Mouse (Mus musculus) layer of hippocampus, adult 8-10 months (tissue): Measurements from ENCODE around the gene Gm13279. TPM values are rescaled to one million over a fixed set of nuclear protein-coding genes. Genes with fewer than 3 reads are reported as not detected.
"Not testable (repeated sequence)": the region's sequence is repeated elsewhere in the genome, so short reads cannot be mapped to it uniquely, and the experiment has no call there.

Source experiments
- DNase-seq, 2 experiments: peaks; one replicate each; pipeline ENCODE4 v3.0.0; 2022; ENCODE audit warnings: low spot score in 2 of 2
- total RNA-seq, 4 experiments: library from RNA; stranded (reverse); gene quantifications; 2 replicates each; pipeline ENCODE4 v1.2.4; 2022

Gene Gm13279
- total RNA-seq: not detected

DNA sequence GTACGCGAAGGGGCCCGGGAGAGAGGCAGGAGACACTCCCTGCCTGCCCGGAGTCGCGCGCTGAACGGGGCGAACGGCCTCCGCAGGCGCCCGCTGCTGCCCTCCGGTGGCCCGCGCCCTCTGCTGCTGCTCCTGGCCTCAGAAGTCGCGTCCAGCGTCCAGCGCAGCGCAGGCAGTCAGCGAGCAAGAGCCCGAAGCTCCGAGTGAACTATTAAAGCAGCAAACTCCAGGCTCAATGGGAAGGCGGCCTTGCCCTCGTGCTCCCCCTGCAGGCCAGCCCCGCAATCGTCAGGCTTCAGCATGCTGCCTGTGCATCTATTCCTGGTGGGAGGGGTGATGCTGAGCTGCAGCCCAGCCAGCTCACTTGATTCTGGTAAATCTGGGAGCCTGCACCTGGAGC, at the start of gene Gm13279:
Gene Gm13279 (plus strand): TSS at position 301 of the 400 bp plus-strand sequence.
- not testable (repeated sequence) for DNase-seq

DNA sequence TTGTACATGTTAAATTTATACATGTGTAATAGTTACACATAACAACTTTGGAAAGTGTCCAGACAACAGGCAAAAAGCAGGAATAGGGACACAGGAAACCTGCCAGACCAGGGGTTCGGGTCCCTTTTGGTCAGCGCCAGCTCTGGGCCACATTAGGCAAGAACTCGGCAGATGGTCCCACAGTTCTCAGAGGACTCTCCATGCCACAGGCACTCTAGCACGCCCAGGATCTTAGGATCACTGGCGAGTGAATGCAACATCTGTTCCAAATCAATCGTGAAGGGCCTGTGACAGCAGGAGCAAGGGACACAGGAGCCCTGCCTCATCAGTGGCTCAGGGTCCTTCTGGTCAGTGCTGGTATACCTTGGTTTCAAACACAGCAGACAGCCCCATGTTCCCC, 47.3 kb upstream of the Gm13279 start:
- no peak for DNase-seq

- peak; percentile 72 to 82 for DNase-seq
Measured at GRCm38 (mm10) chr4:88754818-88755340, 42.3 kb upstream of the Gm13279 start, which contains the start of gene Gm13271. Gm13271 (plus strand) TSS chr4:88754868.

DNA sequence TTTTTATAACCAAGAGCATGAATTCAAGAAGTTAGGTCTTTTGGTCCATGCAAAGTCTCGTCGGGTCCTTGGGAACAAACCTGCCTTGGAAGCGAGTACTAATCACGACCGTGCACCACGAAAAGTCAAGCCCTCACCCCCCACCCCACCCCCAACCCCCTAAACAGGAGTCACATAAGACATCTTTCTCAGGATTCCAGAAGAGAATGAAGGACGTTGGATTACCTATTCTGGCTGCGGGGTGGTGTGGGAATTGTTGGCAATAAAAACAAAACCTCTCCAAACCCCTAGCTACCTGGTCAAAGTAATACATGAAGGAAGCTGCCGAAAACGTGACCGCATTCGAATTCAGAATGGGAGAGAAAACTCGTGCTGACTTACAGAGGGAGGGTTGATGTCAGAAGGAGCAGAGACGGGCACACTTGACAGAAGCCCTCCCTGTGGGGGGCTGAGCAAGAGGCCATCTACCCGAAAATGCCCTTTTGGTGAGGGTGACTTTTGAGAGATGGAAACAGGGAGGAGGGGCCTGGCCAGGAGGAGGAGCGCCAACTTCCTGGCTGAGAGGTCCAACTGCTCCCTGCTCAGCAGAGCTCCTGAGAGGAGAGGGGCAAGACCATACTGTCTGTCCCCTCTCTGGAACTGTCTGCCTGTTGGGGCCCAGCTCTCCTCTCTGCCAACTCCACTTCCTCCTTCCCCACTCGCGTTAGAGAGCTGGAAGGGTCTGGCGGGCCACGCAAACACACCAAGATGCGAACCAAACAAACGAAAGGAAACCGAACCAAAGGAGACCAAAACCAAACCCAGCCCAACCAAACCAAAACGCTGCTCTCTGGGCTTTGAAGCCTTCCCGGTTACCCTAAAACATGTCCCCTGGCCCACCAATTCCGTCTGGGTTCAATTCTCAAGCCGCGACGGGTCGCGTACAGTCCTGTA, 40.4 kb upstream of the Gm13279 start:
- not testable (repeated sequence) for DNase-seq

DNA sequence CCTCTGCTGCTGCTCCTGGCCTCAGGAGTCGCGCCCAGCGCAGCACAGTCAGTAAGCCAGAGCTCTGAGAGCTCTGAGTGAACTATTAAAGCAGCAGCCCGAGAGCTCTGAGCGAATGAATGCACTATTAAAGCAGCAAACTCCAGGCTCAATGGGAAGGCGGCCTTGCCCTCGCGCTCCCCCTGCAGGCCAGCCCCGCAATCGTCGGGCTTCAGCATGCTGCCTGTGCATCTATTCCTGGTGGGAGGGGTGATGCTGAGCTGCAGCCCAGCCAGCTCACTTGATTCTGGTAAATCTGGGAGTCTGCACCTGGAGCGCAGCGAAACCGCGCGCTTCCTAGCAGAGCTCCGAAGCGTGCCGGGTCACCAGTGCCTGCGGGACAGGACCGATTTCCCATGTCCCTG, 39.6 kb upstream of the Gm13279 start:
- peak; percentile 92 to 94 for DNase-seq

- peak in 1 of 2 experiments; percentile 17 for DNase-seq
Measured at GRCm38 (mm10) chr4:88758751-88759150, 38.4 kb upstream of the Gm13279 start.

- peak in 1 of 2 experiments; percentile 47 for DNase-seq
Measured at GRCm38 (mm10) chr4:88759610-88760268, 37.5 kb upstream of the Gm13279 start, which contains the start of gene Gm13283. Gm13283 (plus strand) TSS chr4:88760119.

DNA sequence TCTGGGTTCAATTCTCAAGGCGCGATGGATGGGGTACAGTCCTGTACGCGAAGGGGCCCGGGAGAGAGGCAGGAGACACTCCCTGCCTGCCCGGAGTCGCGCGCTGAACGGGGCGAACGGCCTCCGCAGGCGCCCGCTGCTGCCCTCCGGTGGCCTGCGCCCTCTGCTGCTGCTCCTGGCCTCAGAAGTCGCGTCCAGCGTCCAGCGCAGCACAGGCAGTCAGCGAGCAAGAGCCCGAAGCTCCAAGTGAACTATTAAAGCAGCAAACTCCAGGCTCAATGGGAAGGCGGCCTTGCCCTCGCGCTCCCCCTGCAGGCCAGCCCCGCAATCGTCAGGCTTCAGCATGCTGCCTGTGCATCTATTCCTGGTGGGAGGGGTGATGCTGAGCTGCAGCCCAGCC, 36.8 kb upstream of the Gm13279 start:
- DNase-seq: peak; percentile 41 to 50

DNA sequence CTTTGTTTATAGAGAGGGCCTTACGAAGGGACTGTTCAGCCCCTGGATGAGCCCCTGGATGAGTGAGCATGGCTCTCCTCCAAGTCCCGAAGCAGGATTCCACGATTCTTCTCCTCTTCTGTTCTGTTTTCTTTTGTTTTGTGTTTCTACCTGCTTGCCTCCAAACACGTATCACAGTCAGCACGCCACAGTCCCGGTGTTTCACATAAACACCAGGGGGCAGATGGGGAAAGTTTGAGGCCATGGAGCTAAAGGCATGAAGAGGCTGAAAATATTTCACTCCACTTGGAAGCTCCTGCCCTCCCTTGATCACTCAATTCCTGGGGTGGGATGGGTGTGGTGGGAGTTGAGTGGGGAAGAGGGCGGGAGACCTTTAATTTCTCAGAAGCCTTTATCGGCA, 35.4 kb upstream of the Gm13279 start:
- peak; percentile 70 to 78 for DNase-seq

DNA sequence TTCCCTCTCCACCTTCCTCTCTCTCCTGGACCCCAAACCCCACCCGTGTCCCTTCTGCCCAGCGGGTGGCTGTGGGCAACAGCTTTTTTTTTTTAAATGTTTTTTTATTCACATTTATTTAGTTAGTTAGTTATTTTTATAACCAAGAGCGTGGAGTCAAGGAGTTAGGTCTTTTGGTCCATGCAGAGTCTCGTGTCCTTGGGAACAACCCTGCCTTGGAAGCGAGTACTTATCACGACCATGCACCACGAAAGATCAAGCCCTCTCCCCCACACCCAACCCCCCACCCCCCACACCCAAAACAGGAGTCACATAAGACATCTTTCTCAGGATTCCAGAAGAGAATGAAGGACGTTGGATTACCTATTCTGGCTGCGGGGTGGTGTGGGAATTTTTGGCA, 34.9 kb upstream of the Gm13279 start:
- not testable (repeated sequence) for DNase-seq

- peak in 1 of 2 experiments; percentile 14 for DNase-seq
Measured at GRCm38 (mm10) chr4:88763384-88764018, 33.7 kb upstream of the Gm13279 start.

DNA sequence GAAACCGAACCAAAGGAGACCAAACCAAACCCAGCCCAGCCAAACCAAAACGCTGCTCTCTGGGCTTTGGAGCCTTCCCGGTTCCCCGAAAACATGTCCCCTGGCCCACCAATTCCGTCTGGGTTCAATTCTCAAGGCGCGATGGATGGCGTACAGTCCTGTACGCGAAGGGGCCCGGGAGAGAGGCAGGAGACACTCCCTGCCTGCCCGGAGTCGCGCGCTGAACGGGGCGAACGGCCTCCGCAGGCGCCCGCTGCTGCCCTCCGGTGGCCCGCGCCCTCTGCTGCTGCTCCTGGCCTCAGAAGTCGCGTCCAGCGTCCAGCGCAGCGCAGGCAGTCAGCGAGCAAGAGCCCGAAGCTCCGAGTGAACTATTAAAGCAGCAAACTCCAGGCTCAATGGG, 23.7 kb upstream of the Gm13279 start, which contains the start of gene Gm13290:
Gene Gm13290 (plus strand): TSS at position 301 of the 400 bp plus-strand sequence.
- DNase-seq: not testable (repeated sequence)

DNA sequence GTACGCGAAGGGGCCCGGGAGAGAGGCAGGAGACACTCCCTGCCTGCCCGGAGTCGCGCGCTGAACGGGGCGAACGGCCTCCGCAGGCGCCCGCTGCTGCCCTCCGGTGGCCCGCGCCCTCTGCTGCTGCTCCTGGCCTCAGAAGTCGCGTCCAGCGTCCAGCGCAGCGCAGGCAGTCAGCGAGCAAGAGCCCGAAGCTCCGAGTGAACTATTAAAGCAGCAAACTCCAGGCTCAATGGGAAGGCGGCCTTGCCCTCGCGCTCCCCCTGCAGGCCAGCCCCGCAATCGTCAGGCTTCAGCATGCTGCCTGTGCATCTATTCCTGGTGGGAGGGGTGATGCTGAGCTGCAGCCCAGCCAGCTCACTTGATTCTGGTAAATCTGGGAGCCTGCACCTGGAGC, 20.6 kb upstream of the Gm13279 start, which contains the start of gene Gm13289:
Gene Gm13289 (plus strand): TSS at position 301 of the 400 bp plus-strand sequence.
- DNase-seq: not testable (repeated sequence)

- DNase-seq: not testable (repeated sequence)
Measured at GRCm38 (mm10) chr4:88779550-88779949, 17.6 kb upstream of the Gm13279 start, which contains the start of gene Gm13272. Gm13272 (plus strand) TSS chr4:88779850.

DNA sequence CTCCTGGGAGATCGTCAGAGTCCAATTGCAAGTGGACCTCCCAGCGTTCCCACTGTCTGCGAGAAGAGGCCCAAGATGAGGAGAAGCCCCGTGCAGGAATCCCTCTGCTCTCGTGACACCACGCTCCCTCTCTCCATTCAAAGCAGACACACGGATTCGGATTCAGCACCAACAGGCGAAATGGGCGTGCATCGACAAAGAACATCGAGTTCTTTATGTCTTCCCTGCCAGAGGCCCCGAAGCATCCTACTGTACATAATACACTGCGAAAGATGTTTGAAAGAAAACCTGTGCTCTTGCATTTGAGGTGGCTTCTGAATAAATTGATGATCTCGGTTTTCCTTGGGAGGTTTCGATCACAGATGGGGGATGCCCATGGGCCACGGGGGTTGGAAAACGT, 16.9 kb upstream of the Gm13279 start:
- not testable (repeated sequence) for DNase-seq

DNA sequence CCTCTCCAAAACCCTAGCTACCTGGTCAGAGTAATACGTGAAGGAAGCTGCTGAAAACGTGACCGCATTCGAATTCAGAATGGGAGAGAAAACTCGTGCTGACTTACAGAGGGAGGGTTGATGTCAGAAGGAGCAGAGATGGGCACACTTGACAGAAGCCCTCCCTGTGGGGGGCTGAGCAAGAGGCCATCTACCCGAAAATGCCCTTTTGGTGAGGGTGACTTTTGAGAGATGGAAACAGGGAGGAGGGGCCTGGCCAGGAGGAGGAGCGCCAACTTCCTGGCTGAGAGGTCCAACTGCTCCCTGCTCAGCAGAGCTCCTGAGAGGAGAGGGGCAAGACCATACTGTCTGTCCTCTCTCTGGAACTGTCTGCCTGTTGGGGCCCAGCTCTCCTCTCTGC, 15.4 kb upstream of the Gm13279 start, which contains the start of gene Ifnz:
Gene Ifnz (plus strand): TSS at position 301 of the 400 bp plus-strand sequence.
- not testable (repeated sequence) for DNase-seq

GRCm38 (mm10) chr4:88782335-88782734, 14.9 kb upstream of the Gm13279 start:
- not testable (repeated sequence) for DNase-seq

DNA sequence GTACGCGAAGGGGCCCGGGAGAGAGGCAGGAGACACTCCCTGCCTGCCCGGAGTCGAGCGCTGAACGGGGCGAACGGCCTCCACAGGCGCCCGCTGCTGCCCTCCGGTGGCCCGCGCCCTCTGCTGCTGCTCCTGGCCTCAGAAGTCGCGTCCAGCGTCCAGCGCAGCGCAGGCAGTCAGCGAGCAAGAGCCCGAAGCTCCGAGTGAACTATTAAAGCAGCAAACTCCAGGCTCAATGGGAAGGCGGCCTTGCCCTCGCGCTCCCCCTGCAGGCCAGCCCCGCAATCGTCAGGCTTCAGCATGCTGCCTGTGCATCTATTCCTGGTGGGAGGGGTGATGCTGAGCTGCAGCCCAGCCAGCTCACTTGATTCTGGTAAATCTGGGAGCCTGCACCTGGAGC, 11.8 kb upstream of the Gm13279 start, which contains the start of gene Gm13276:
Gene Gm13276 (plus strand): TSS at position 301 of the 400 bp plus-strand sequence.
- not testable (repeated sequence) for DNase-seq

- DNase-seq: peak; percentile 25 to 55
Measured at GRCm38 (mm10) chr4:88788402-88788801, 8.8 kb upstream of the Gm13279 start, which contains the start of gene Gm13277. Gm13277 (plus strand) TSS chr4:88788632.

DNA sequence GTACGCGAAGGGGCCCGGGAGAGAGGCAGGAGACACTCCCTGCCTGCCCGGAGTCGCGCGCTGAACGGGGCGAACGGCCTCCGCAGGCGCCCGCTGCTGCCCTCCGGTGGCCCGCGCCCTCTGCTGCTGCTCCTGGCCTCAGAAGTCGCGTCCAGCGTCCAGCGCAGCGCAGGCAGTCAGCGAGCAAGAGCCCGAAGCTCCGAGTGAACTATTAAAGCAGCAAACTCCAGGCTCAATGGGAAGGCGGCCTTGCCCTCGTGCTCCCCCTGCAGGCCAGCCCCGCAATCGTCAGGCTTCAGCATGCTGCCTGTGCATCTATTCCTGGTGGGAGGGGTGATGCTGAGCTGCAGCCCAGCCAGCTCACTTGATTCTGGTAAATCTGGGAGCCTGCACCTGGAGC, 5.9 kb upstream of the Gm13279 start, which contains the start of gene Gm13278:
Gene Gm13278 (plus strand): TSS at position 301 of the 400 bp plus-strand sequence.
- DNase-seq: not testable (repeated sequence)
